Mouse (Mus musculus) liver, embryonic 11.5 days (tissue): ENCODE measurements around the gene Gm11009. TPM values are rescaled to one million over a fixed set of nuclear protein-coding genes. Genes with fewer than 3 reads are reported as not detected.
"Not testable (repeated sequence)": the region's sequence is repeated elsewhere in the genome, so short reads cannot be mapped to it uniquely, and the experiment has no call there.

ENCODE experiments used
- ATAC-seq: fragments of 200-750 bp; cut with Nextera tagmentation; replicated peaks from 2 replicates; pipeline ENCODE4 v1.8.0; 2017; ENCODE audit warnings: moderate number of reproducible peaks, mild to moderate bottlenecking, moderate TSS enrichment, moderate library complexity; ENCODE audit not compliant: low FRiP score
- DNase-seq: peaks from one replicate; pipeline ENCODE4 v3.0.0-alpha.2; 2017; ENCODE audit warnings: low spot score
- H3K27ac ChIP-seq: fragments of 300-500 bp; sonication (generic); 2 replicates; pipeline ENCODE4 v1.5.1; 2014; ENCODE audit warnings: mild to moderate bottlenecking, low read depth, low read length, control low read depth
- H3K27me3 ChIP-seq: fragments of 300-500 bp; sonication (generic); replicated peaks from 2 replicates; pipeline ENCODE4 v1.6.1; 2014; ENCODE audit warnings: low read length, mixed read lengths; ENCODE audit not compliant: control insufficient read depth, insufficient read depth
- H3K36me3 ChIP-seq: fragments of 300-500 bp; sonication (generic); 2 replicates; pipeline ENCODE4 v1.6.1; 2014; ENCODE audit warnings: mild to moderate bottlenecking, low read length, moderate library complexity, mixed read lengths; ENCODE audit not compliant: control insufficient read depth, insufficient read depth
- H3K4me1 ChIP-seq: fragments of 300-500 bp; sonication (generic); replicated peaks from 2 replicates; pipeline ENCODE4 v1.6.1; 2014; ENCODE audit warnings: low read length, mixed read lengths; ENCODE audit not compliant: control insufficient read depth, insufficient read depth
- H3K4me2 ChIP-seq: fragments of 300-500 bp; sonication (generic); 2 replicates; pipeline ENCODE4 v1.6.1; 2014; ENCODE audit warnings: mild to moderate bottlenecking, control low read depth, moderate library complexity
- H3K4me3 ChIP-seq: fragments of 300-500 bp; sonication (generic); 2 replicates; pipeline ENCODE4 v1.5.1; 2014; ENCODE audit warnings: low read depth, low read length, control low read depth
- H3K9ac ChIP-seq: fragments of 300-500 bp; sonication (generic); 2 replicates; pipeline ENCODE4 v1.6.1; 2014; ENCODE audit warnings: low read depth, low read length, control low read depth
- H3K9me3 ChIP-seq: fragments of 300-500 bp; sonication (generic); 2 replicates; pipeline ENCODE4 v1.6.1; 2016; ENCODE audit warnings: low read length, inconsistent platforms, mixed read lengths; ENCODE audit not compliant: control insufficient read depth
- WGBS: fragments of 180-500 bp; shearing (Covaris S2); extraction: QIAGEN DNeasy Blood & Tissue Kit; methylation state at CpG from one replicate; pipeline ENCODE4 v1.1.7; 2014; 5-methylcytosine and 5-hydroxymethylcytosine counted together
- polyA plus RNA-seq: library from polyadenylated mRNA; unstranded; fragments of >200 nt; fragmentation: Nextera tagmentation; extraction: Ambion mirVana; gene quantifications from 2 replicates; pipeline ENCODE4 v1.2.1, GENCODE M21; 2014

The Gm11009 gene
- not detected in 2 replicates for polyA plus RNA-seq

- not testable (repeated sequence) for H3K9me3 ChIP-seq, H3K4me2 ChIP-seq, H3K36me3 ChIP-seq, H3K27me3 ChIP-seq, ATAC-seq, DNase-seq, H3K9ac ChIP-seq, H3K4me1 ChIP-seq, H3K27ac ChIP-seq, H3K4me3 ChIP-seq
- no CpG with 5 or more reads among the region's 2 CpGs for WGBS
Measured at GRCm38 (mm10) chr2:176319394-176319793, at the start of gene Gm11009. TSS of gene Gm11009 (minus strand) at chr2:176319494.

Other genes with a start within 250 kb of the Gm11009 start
- gene Gm2004, start 169.7 kb downstream of the Gm11009 start, polyA plus RNA-seq: 1.2 and 1.3 TPM in 2 replicates
- gene 2210418O10Rik, start 92.9 kb downstream of the Gm11009 start, polyA plus RNA-seq: 7.3 and 7.8 TPM in 2 replicates
- 8.3 and 11.5 TPM in 2 replicates for gene Gm14435, start 104.1 kb upstream of the Gm11009 start, polyA plus RNA-seq
- gene Gm14434, start 167.3 kb upstream of the Gm11009 start, polyA plus RNA-seq: 1.7 and 2.4 TPM in 2 replicates
- gene Zfp967, start 201.6 kb upstream of the Gm11009 start, polyA plus RNA-seq: not detected in 2 replicates